Mouse (Mus musculus) midbrain, embryonic 10.5 days (tissue): Measurements from ENCODE around the gene P4hb. TPM values are rescaled to one million over a fixed set of nuclear protein-coding genes. Genes with fewer than 3 reads are reported as not detected.
"Not testable (repeated sequence)": the region's sequence is repeated elsewhere in the genome, so short reads cannot be mapped to it uniquely, and the experiment has no call there.

ENCODE experiments used
- DNase-seq: peaks from one replicate; pipeline ENCODE4 v3.0.0-alpha.2; 2017; ENCODE audit warnings: low spot score
- H3K27ac ChIP-seq: fragments of 300-500 bp; sonication (generic); replicated peaks from 2 replicates; pipeline ENCODE4 v1.5.1; 2016; ENCODE audit warnings: mild to moderate bottlenecking
- H3K27me3 ChIP-seq: fragments of 300-500 bp; sonication (generic); 2 replicates; pipeline ENCODE4 v1.6.1; 2016; ENCODE audit warnings: low read depth, mild to moderate bottlenecking; ENCODE audit not compliant: poor library complexity, severe bottlenecking
- H3K36me3 ChIP-seq: fragments of 300-500 bp; sonication (generic); 2 replicates; pipeline ENCODE4 v1.6.1; 2016; ENCODE audit warnings: mild to moderate bottlenecking, moderate library complexity
- H3K4me1 ChIP-seq: fragments of 300-500 bp; sonication (generic); 2 replicates; pipeline ENCODE4 v1.6.1; 2016
- H3K4me3 ChIP-seq: fragments of 300-500 bp; sonication (generic); 2 replicates; pipeline ENCODE4 v1.5.1; 2016; ENCODE audit warnings: mild to moderate bottlenecking, moderate library complexity
- H3K9me3 ChIP-seq: fragments of 300-500 bp; sonication (generic); replicated peaks from 2 replicates; pipeline ENCODE4 v1.6.1; 2016; ENCODE audit warnings: mild to moderate bottlenecking
- WGBS: fragments of 180-500 bp; shearing (Covaris S2); methylation state at CpG from one replicate; pipeline ENCODE4 v1.1.7; 2016; 5-methylcytosine and 5-hydroxymethylcytosine counted together
- polyA plus RNA-seq: library from polyadenylated mRNA; unstranded; fragments of >200 nt; fragmentation: Nextera tagmentation; extraction: Ambion mirVana; gene quantifications from 2 replicates; pipeline ENCODE4 v1.2.1, GENCODE M21; 2016

The P4hb gene
- polyA plus RNA-seq, 1 experiment from 2014 or later, result 562 TPM

DNA sequence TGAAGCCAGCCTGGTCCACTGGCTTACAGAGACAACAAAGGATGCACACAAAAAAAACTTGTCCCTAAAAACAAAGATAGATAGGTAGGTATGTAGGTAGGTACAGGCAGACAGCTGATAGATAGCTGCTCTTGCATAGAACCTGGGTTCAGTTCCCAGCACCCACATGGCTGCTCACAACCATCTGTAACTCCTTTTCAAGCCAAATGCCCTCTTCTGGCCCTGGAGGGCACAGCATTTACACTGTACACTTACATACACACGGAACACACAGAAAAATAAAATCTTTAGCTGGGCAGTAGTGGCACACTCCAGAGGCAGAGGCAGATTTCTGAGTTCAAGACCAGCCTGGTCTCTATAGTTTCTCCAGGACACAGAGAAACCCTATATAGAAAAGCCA lies 10.9 kb upstream of the P4hb start:
- 91% methylated on average over 1 of the region's 1 CpGs for WGBS
- H3K36me3 ChIP-seq, result peaks cover 77% of the 10 kb centered on the region

DNA sequence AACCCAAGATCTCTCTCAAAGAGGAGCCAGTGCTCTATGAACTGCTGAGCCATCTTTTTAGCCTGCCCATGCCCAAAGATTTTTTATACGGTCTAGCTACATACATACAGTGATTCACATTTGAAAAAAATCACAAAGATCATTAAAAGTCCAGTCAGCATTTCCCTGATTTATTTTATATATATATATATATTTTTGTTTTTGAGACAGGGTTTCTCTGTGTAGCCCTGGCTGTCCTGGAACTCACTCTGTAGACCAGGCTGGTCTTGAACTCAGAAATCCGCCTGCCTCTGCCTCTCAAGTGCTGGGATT lies 9.9 kb upstream of the P4hb start:
- WGBS, result 86% methylated on average over 2 of the region's 2 CpGs
- not testable (repeated sequence) for H3K27ac ChIP-seq, H3K27me3 ChIP-seq, DNase-seq, H3K9me3 ChIP-seq
- H3K4me1 ChIP-seq, result peaks cover 38% of the 10 kb centered on the region
- H3K4me3 ChIP-seq, result 0 out of 2 replicates have a peak overlapping the region, but pooled peaks have one; percentile 92
- peaks cover 77% of the 10 kb centered on the region for H3K36me3 ChIP-seq

More for the DNA sequence above, 10.9 kb upstream of the P4hb start:
- Histone ChIP-seq H3K4me3 (no peak overlapping the region), H3K27me3 (no peaks in the 10 kb centered on the region), H3K9me3 (peaks cover 5% of the 10 kb centered on the region), H3K27ac (no peak overlapping the region), H3K4me1 (peaks cover 28% of the 10 kb centered on the region)
- no peak for DNase-seq

DNA sequence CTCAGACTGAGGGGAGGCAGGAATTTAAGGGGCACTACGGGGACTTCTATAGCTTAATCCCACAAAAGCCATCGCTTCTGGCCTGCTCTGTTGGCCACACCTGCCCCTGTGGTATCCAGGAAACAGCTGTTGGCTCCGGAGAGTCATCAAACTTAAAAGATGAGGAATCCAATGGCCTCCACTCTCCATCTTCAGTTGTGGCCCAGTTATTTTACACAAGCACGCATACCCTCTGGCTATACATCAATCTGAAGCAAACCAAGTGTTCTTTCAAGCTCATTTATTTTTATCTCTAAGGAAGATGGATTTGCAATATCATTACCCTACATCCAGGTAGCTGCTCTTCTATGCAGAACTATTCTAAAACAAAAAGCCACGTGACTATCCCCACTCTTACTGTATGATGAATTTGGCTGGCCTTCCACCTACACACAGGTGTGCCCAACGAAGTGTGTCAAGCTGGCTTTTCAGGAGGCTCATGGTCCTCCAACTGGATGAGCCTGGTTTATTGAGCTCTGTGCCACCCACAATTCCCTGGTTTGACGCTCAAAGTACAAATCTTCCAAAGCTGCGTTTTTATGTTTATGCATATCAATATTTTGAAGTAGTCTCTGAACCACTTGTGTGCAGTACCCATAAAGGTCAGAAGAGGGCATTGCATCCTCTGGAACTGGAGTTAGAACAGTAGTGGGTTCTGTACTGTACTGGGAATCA lies 9.4 kb upstream of the P4hb start:
- Histone ChIP-seq H3K27ac (peak overlapping the region; percentile 99), H3K27me3 (no peaks in the 10 kb centered on the region), H3K36me3 (peaks cover 77% of the 10 kb centered on the region), H3K4me3 (peak overlapping the region; percentile 92), H3K9me3 (peaks cover 5% of the 10 kb centered on the region), H3K4me1 (peaks cover 38% of the 10 kb centered on the region)
- 68% methylated on average over 8 of the region's 8 CpGs for WGBS
- no peak for DNase-seq

DNA sequence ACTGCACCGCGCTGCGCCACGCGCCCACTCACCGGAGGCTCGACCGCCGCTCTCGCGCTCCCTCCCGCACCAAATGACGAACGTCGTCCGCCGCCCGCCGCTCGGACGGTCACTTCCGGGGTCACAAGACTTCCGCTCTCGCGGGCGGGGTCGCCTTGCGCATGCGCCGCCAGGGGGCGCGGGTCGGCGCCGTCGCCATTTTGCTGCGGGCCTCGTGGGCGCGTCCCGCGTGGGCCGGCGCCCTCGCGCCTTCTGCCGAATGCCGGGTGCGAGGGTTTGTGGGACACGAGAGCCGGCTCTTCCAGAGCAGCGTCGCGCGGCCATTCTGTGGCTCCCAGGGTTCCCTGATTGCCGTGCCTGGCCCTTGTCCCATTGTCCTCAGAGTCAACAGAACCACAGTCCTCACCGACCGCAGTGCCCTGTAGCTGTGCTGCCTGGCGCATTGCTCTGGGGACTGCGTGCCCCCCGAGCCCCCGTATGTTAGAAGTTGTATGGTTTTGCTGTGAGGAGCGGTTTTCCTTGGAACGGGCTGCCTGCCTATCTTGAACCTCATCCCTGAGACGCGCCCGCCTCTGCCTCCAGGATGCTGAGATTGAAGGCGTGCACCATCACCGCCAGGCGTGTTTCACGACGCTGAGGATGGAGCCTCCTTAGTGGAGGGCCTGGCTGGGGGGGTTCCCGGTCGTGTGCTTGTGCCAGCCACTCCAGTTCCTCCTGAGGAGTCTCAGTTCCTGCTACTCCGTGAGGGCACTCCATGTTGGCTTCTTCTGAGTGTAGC lies 8.6 kb upstream of the P4hb start, which contains the start of gene Arhgdia:
TSS of gene Arhgdia (minus strand) at position 135 of the 778 bp plus-strand sequence.
- peak; percentile 89 for DNase-seq
- peak within 1 kb of the TSS; percentile 92 for H3K4me3 ChIP-seq
- H3K9me3 ChIP-seq, result peaks cover 5% of the 10 kb centered on the region
- no peaks in the 10 kb centered on the region for H3K27me3 ChIP-seq
- peaks cover 38% of the 10 kb centered on the region for H3K4me1 ChIP-seq
- 4% methylated on average over 72 of the region's 75 CpGs for WGBS
- peak within 1 kb of the TSS; percentile 99 for H3K27ac ChIP-seq
- H3K36me3 ChIP-seq, result peaks cover 77% of the 10 kb centered on the region

DNA sequence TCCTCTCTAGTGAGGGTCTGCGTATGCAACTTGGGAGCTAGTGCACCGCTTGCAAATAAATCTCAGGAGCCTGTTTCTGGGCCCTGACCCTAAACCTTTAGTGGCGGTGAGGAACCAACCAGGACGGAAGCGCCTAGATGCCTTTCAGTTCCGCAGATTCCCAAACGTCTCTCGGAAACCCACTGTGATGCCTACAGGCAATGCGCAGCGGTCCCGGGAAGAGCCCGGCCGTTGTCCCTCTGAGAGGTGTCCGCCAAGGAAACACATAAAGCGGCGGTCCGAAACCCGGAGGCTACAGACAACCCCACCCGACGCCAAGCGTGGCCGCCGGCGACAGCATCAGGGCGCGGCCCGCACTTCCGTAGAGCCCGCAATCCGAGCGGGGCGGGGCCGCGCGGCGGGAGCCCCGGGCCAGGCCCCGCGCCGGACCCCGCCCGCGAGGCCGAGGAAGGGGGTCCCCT lies 7.8 kb upstream of the P4hb start:
- Histone ChIP-seq H3K27ac (peak overlapping the region; percentile 99), H3K9me3 (peaks cover 5% of the 10 kb centered on the region), H3K4me3 (peak overlapping the region; percentile 92), H3K36me3 (peaks cover 73% of the 10 kb centered on the region), H3K27me3 (no peaks in the 10 kb centered on the region), H3K4me1 (peaks cover 38% of the 10 kb centered on the region)
- under 1% methylated on average over 44 of the region's 44 CpGs for WGBS
- no peak for DNase-seq

DNA sequence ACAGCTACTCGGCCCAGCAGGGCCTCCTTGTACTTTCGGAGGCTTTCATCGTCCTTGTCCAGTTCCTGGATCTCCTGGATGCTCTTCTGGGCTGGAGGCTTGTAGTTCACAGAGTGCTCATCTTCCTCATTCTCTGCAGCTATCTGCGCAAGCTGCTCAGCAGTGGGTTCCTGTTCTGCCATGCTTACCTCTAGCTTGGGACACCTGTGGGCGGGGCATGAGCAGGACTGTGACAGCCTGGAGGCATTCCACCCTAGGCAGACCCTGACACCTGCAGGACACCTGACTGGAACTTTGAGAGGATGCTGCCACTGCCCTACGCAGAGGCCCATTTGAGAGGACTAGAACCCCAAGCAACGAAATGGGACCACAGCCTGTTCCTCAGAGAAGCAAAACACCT lies 7.1 kb upstream of the P4hb start:
- Histone ChIP-seq H3K4me3 (peak overlapping the region; percentile 92), H3K27ac (peak overlapping the region; percentile 99), H3K27me3 (no peaks in the 10 kb centered on the region), H3K9me3 (peaks cover 5% of the 10 kb centered on the region), H3K4me1 (peaks cover 38% of the 10 kb centered on the region), H3K36me3 (peaks cover 65% of the 10 kb centered on the region)
- WGBS, result 72% methylated on average over 7 of the region's 7 CpGs
- no peak for DNase-seq

DNA sequence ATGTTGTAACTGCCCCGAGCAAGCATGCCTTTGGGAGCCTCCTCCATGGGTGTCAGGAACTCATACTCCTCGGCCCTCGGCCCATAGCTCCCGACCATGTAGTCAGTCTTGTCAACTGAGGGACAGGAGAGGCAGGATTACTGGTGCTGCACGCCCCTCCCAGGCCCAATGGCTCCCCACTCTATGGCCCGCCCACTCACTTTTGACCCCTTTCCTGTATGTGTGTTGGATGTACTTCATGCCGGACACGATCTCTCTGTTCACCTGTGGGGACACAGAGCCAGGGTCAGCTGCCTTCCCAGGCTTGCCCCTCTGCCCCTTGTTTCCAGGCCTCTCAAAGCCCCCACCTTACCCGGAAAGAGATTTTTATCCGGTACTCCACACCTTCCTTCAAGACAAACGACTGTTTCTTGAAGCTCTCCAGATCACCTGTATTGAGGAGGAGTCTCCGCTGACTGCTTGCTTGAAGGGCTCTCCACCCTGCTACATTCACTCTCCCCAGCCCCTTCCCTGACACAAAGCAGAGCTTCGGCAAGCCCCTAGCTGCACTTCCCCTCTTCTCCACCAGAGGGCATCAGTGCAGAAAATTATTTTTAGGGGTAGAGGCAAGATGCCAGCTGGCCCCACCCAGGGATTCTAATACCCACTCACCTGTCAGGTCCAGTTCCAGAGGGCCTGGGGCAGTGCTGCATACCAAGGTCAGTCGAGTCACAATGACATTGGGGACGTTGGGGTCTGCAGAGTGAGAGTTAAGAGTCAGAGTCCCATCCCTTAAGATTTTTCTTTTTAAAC lies 6.5 kb upstream of the P4hb start:
- Histone ChIP-seq H3K36me3 (peaks cover 60% of the 10 kb centered on the region), H3K27ac (peak overlapping the region; percentile 99), H3K4me1 (peaks cover 42% of the 10 kb centered on the region), H3K27me3 (no peaks in the 10 kb centered on the region), H3K4me3 (peak overlapping the region; percentile 92), H3K9me3 (peaks cover 5% of the 10 kb centered on the region)
- peak; percentile 84 for DNase-seq
- 65% methylated on average over 15 of the region's 15 CpGs for WGBS

DNA sequence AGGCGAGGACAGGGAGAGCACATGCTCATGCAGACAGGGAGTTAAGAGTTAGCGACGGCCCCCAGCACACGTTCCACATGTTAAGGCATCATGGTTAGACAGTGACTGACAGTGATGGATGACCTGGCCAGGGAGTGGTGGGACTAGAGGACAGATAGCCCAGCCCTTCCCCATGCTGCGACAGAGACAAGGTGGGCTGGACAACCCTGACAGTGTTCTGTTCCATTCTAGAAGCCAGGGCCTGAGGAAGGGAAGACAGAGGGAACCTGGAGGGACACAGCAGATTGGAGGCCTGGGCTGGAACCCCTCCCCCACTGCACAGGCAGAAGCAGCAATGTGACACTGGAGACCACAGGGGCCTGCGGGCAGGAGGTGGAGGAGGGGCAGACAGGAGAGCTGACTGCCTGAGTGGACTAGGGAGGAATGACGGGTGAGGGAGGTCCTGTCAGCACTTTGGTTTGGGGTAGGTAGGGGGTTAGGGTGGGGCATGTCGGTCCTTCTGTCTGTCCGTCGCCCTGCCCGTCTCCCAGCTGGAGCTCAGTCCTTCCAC lies 5.7 kb upstream of the P4hb start:
- Histone ChIP-seq H3K9me3 (peaks cover under 1% of the 10 kb centered on the region; the same call in 1 of the 2 replicates), H3K27me3 (no peaks in the 10 kb centered on the region), H3K4me1 (peaks cover 49% of the 10 kb centered on the region), H3K27ac (no peak overlapping the region), H3K4me3 (peak overlapping the region; percentile 92), H3K36me3 (peaks cover 52% of the 10 kb centered on the region)
- no peak for DNase-seq
- 88% methylated on average over 11 of the region's 11 CpGs for WGBS

DNA sequence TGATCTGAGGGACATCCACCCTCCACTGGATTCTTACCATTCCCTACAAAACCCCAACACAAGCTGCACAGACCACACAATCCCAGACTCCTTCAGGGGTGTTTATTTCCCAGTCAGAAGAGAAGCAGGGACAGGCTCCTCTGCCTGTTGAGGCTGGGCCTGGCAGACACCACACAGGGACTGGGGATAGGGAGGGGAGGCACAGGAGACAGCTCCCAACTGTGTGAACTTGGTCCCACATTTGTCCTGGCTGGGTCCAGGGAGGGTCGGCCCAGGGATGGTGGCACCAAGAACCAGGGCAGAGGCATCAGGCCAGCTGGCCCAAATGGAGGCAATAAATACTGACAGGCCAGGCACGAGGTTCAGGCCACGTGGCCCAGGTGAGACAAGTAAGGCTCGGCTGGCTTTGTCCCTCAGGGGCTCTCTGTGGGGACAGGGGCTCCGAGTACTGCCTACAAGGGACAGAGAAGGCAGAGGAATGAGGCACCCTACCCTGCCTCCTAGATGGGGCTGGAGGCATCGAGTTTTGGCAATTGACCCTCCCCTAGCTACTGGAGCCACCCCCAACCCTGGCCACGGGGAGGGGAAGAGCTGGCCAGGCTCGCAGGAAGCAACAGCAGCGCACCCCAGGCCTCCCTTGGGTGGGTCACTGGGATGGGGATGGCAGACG lies 5.1 kb upstream of the P4hb start:
- no peaks in the 10 kb centered on the region for H3K27me3 ChIP-seq
- H3K9me3 ChIP-seq, result no peaks in the 10 kb centered on the region
- peaks cover 50% of the 10 kb centered on the region for H3K4me1 ChIP-seq
- 89% methylated on average over 10 of the region's 10 CpGs for WGBS
- no peak for DNase-seq
- peaks cover 47% of the 10 kb centered on the region for H3K36me3 ChIP-seq
- H3K4me3 ChIP-seq, result peak overlapping the region; percentile 92
- H3K27ac ChIP-seq, result no peak overlapping the region

DNA sequence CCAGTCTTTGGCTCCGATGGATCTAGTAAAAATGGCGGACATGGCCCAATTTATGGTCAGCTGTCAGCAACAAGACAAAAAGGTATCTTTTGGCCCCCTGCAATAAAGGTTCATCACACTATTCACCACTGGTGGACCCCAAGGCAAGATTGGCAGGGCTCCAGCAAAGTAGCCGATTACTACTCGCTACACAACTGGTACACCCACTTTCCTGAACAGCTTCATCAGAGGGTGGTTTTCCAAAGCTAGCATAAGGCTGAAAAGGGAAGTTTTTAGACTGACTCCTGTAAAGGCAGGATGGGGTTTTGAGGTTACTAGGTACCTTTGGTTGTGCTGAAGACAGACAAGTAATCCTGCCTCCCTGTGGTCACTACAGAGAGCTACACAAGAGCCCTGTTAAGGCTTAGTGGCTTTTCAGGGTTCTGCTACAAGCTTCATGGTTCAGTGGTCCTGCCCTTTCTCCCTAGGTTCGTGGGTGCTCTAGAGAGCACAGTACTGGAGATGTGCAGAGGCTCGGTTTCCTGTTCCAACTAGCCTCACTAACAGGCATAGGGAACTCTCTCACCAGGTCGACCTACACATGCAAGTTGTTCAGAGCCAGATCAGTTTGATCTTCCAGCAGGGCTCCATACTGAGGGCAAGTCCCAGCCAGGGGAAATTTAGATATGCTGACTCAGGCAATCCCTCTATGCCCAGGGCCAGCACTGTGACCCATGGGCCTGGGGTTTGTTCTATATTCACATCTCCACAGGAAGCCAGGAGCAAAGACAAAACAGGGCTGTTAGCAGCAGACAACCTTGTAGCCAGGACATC lies 4.4 kb upstream of the P4hb start:
- Histone ChIP-seq H3K27me3 (no peaks in the 10 kb centered on the region), H3K36me3 (peaks cover 41% of the 10 kb centered on the region), H3K4me3 (peak overlapping the region; percentile 18; the same call in 1 of the 2 replicates), H3K27ac (no peak overlapping the region), H3K9me3 (no peaks in the 10 kb centered on the region), H3K4me1 (peaks cover 50% of the 10 kb centered on the region)
- no peak for DNase-seq
- WGBS, result 84% methylated on average over 7 of the region's 7 CpGs

DNA sequence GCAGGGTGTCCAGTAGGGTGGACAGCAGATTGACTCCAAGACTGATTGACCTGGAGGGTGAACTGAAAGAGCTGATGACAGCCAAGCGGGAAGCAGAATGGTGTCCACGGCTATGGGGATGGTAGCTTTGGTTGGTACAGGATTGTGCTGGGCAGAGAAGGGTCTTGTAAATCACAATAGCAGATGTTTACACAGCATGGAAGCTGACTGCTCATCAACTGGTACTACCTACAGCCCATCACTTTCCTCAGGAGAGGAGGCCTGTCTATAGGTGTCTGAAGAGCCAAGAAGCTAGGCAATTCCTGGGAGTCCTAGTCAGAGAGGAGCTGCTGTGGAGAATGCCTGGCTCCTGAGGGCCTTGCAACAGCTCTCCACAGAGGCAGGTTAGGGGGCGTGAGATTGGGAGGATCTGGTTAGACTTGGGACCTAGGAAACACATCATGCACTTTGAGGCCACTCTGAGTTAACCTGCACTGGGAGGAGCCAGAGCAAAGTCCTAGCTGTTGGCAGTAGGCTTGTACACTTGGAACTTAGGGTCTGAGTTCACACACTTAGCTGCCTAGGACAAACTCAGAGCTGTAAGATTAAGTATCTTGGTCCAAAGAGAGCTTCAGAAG lies 3.4 kb upstream of the P4hb start:
- Histone ChIP-seq H3K27me3 (no peaks in the 10 kb centered on the region), H3K27ac (no peak overlapping the region), H3K36me3 (peaks cover 44% of the 10 kb centered on the region), H3K9me3 (no peaks in the 10 kb centered on the region), H3K4me1 (peaks cover 48% of the 10 kb centered on the region), H3K4me3 (no peak overlapping the region)
- WGBS, result 90% methylated on average over 3 of the region's 3 CpGs
- DNase-seq, result no peak
